Mouse (Mus musculus): ENCODE data around the gene Wdr91. TPM values are rescaled to one million over a fixed set of nuclear protein-coding genes. Genes with fewer than 3 reads are reported as not detected.

Gene Wdr91
- polyA plus RNA-seq, 1 experiment = 60.2 TPM

DNA sequence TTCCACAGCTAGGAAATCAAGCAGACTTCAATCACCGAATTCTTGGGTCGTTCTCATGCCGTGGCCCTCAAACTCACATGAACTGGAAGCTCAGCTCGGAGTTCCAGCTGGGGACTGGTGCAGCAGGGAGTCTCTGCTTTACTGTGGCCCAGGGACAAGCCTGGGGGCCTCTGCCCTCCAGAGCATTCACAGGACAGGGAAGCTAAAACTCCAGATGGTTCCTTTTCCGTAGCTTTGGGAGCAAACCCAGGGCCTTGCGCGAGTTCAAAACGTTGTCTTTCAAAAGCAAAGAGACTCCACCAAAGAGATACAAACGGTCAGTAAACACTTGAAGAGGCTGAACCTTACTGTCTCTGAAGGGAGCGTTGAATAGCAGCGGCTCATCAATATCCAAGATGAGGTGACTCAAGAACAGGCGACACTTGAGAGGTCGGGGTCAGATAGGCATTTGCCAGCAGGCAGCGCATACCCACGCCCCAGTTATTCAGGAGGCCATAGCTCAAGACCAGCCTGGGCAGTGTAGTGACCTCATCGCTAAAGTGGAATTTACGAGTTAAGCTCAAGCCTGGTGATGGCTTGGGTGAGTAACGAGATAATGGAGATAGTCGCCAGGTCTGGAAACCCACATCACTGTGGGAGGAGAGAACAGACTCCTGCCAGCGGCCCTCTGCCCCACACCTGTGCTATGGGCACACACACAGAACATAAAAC is 42.0 kb downstream of the Wdr91 start:
- Histone ChIP-seq H3K27ac (ENCODE audit: control insufficient read depth, insufficient read depth, low read length) (peak overlapping the region; percentile 2; the same call in 1 of the 2 replicates), H3K4me1 (replicated peaks; ENCODE audit: control insufficient read depth, insufficient read depth, low read length) (peaks cover 31% of the 10 kb centered on the region), H3K4me3 (ENCODE audit: control insufficient read depth, insufficient read depth, low read length) (no peak overlapping the region), H3K27me3 (ENCODE audit: control insufficient read depth, insufficient read depth, low read length) (no peaks in the 10 kb centered on the region), H3K36me3 (ENCODE audit: control insufficient read depth, insufficient read depth, low read length) (no peaks in the 10 kb centered on the region)
- TF ChIP-seq CTCF (IDR thresholded peaks at IDR 0.05; ENCODE audit: borderline replicate concordance, control insufficient read depth, extremely low read depth, insufficient read depth, low read length, poor library complexity) (no peak), POLR2A (IDR thresholded peaks at IDR 0.05; ENCODE audit: control insufficient read depth, extremely low read depth, insufficient read depth, low read length, poor library complexity) (no peak)
- no peak for DNase-seq
- 77% methylated on average over 20 of the region's 20 CpGs for WGBS

DNA sequence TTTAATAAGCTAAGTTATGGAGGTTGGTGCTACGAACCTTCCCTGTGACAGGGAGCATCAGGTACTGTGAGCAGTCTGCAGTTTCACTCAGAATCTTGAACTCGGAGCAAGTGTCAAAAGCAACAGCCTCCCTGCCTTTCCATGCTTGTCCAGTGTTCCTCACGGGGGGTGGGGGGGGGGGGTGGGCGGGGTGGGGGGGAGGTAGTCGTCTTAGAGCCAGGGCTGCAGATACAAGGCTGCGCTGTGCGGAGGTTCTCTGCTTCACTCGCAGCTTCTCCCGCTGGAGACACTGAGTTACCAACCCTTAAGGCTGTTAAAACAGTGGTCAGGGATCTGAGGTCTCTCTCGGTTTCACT is 42.7 kb downstream of the Wdr91 start:
- no peak overlapping the region for H3K27ac ChIP-seq (ENCODE audit: control insufficient read depth, insufficient read depth, low read length)
- H3K4me3 ChIP-seq (ENCODE audit: control insufficient read depth, insufficient read depth, low read length) = no peak overlapping the region
- no peak for DNase-seq
- no peaks in the 10 kb centered on the region for H3K27me3 ChIP-seq (ENCODE audit: control insufficient read depth, insufficient read depth, low read length)
- TF ChIP-seq POLR2A (IDR thresholded peaks at IDR 0.05; ENCODE audit: control insufficient read depth, extremely low read depth, insufficient read depth, low read length, poor library complexity) (no peak), CTCF (IDR thresholded peaks at IDR 0.05; ENCODE audit: borderline replicate concordance, control insufficient read depth, extremely low read depth, insufficient read depth, low read length, poor library complexity) (no peak)
- no peaks in the 10 kb centered on the region for H3K36me3 ChIP-seq (ENCODE audit: control insufficient read depth, insufficient read depth, low read length)
- peaks cover 35% of the 10 kb centered on the region for H3K4me1 ChIP-seq (replicated peaks; ENCODE audit: control insufficient read depth, insufficient read depth, low read length)
- WGBS = 73% methylated on average over 10 of the region's 10 CpGs

GRCm38 (mm10) chr6:34867301-34867994 is 43.2 kb downstream of the Wdr91 start:
- WGBS = 77% methylated on average over 16 of the region's 16 CpGs
- DNase-seq = no peak
- Histone ChIP-seq H3K27ac (ENCODE audit: control insufficient read depth, insufficient read depth, low read length) (no peak overlapping the region), H3K36me3 (ENCODE audit: control insufficient read depth, insufficient read depth, low read length) (no peaks in the 10 kb centered on the region), H3K27me3 (ENCODE audit: control insufficient read depth, insufficient read depth, low read length) (no peaks in the 10 kb centered on the region), H3K4me1 (replicated peaks; ENCODE audit: control insufficient read depth, insufficient read depth, low read length) (peaks cover 35% of the 10 kb centered on the region), H3K4me3 (ENCODE audit: control insufficient read depth, insufficient read depth, low read length) (no peak overlapping the region)
- no peak for TF ChIP-seq CTCF (IDR thresholded peaks at IDR 0.05; ENCODE audit: borderline replicate concordance, control insufficient read depth, extremely low read depth, insufficient read depth, low read length, poor library complexity)
- TF ChIP-seq POLR2A (IDR thresholded peaks at IDR 0.05; ENCODE audit: control insufficient read depth, extremely low read depth, insufficient read depth, low read length, poor library complexity) = no peak

DNA sequence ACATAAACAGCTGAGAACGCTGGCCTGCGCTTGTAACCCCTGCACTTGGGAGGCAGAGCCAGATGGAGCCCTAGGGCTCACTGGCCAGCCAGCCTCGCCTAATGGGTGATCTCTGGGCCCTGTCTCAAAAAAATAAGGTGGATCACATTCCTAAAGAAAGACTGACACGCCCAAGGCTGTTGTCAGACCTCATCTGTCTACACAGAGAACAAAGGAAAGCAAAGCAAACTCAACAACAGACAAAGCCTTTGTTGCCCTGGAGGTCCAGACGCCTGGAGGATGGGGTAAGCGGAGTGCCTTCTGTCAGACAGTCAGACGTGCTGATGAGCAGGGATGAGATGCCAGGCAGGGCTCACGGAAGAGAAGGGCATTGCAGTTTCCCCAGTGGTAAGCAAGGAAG is 43.9 kb downstream of the Wdr91 start:
- Histone ChIP-seq H3K27me3 (ENCODE audit: control insufficient read depth, insufficient read depth, low read length) (no peaks in the 10 kb centered on the region), H3K27ac (ENCODE audit: control insufficient read depth, insufficient read depth, low read length) (peak overlapping the region; percentile 19; the same call in 1 of the 2 replicates), H3K36me3 (ENCODE audit: control insufficient read depth, insufficient read depth, low read length) (no peaks in the 10 kb centered on the region), H3K4me3 (ENCODE audit: control insufficient read depth, insufficient read depth, low read length) (no peak overlapping the region), H3K4me1 (replicated peaks; ENCODE audit: control insufficient read depth, insufficient read depth, low read length) (peaks cover 38% of the 10 kb centered on the region)
- TF ChIP-seq POLR2A (IDR thresholded peaks at IDR 0.05; ENCODE audit: control insufficient read depth, extremely low read depth, insufficient read depth, low read length, poor library complexity) (no peak), CTCF (IDR thresholded peaks at IDR 0.05; ENCODE audit: borderline replicate concordance, control insufficient read depth, extremely low read depth, insufficient read depth, low read length, poor library complexity) (no peak)
- DNase-seq = no peak
- WGBS = 93% methylated on average over 8 of the region's 8 CpGs

GRCm38 (mm10) chr6:34865711-34866593 is 44.7 kb downstream of the Wdr91 start:
- no peaks in the 10 kb centered on the region for H3K27me3 ChIP-seq (ENCODE audit: control insufficient read depth, insufficient read depth, low read length)
- no peak for DNase-seq
- H3K4me1 ChIP-seq (replicated peaks; ENCODE audit: control insufficient read depth, insufficient read depth, low read length) = peaks cover 44% of the 10 kb centered on the region
- H3K4me3 ChIP-seq (ENCODE audit: control insufficient read depth, insufficient read depth, low read length) = no peak overlapping the region
- WGBS = 67% methylated on average over 7 of the region's 7 CpGs
- no peak overlapping the region for H3K27ac ChIP-seq (ENCODE audit: control insufficient read depth, insufficient read depth, low read length)
- no peaks in the 10 kb centered on the region for H3K36me3 ChIP-seq (ENCODE audit: control insufficient read depth, insufficient read depth, low read length)
- TF ChIP-seq CTCF (IDR thresholded peaks at IDR 0.05; ENCODE audit: borderline replicate concordance, control insufficient read depth, extremely low read depth, insufficient read depth, low read length, poor library complexity) (no peak), POLR2A (IDR thresholded peaks at IDR 0.05; ENCODE audit: control insufficient read depth, extremely low read depth, insufficient read depth, low read length, poor library complexity) (no peak)

DNA sequence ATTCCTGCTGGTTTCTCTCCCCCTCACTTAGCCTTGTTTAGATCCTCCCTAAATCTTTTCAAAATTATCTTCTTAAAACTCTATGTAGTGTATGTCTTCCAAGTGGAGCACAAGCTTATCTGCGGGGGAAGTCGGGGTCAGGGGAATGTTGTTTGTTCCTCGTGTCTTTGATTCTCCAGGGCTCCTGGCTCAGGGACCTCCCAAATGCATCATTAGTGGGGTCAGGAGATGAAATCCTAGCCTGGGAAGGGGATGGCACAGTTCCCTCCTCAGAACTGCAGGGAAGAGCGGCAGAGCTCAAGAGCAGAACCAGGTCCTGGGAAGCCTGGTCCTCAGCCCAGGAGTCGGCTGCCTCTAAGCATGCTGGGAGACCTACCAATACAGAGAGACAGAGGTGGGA is 45.5 kb downstream of the Wdr91 start:
- WGBS = 90% methylated on average over 5 of the region's 5 CpGs
- TF ChIP-seq POLR2A (IDR thresholded peaks at IDR 0.05; ENCODE audit: control insufficient read depth, extremely low read depth, insufficient read depth, low read length, poor library complexity) (no peak), CTCF (IDR thresholded peaks at IDR 0.05; ENCODE audit: borderline replicate concordance, control insufficient read depth, extremely low read depth, insufficient read depth, low read length, poor library complexity) (no peak)
- Histone ChIP-seq H3K36me3 (ENCODE audit: control insufficient read depth, insufficient read depth, low read length) (no peaks in the 10 kb centered on the region), H3K27me3 (ENCODE audit: control insufficient read depth, insufficient read depth, low read length) (no peaks in the 10 kb centered on the region), H3K4me1 (replicated peaks; ENCODE audit: control insufficient read depth, insufficient read depth, low read length) (peaks cover 44% of the 10 kb centered on the region), H3K27ac (ENCODE audit: control insufficient read depth, insufficient read depth, low read length) (no peak overlapping the region), H3K4me3 (ENCODE audit: control insufficient read depth, insufficient read depth, low read length) (no peak overlapping the region)
- no peak for DNase-seq

All from thymus, adult 2 months (tissue).